Mouse (Mus musculus) stomach, postnatal 0 days (tissue): ENCODE data around the gene Slx4ip.

Experiments
- CTCF ChIP-seq: IDR thresholded peaks from 2 replicates; pipeline ENCODE4 v1.5.1; 2016; ENCODE audit warnings: antibody characterized with exemption, low read depth, mild to moderate bottlenecking, moderate library complexity
- EP300 ChIP-seq: optimal IDR thresholded peaks from 2 replicates; pipeline ENCODE3; 2016; ENCODE audit warnings: antibody characterized with exemption

DNA sequence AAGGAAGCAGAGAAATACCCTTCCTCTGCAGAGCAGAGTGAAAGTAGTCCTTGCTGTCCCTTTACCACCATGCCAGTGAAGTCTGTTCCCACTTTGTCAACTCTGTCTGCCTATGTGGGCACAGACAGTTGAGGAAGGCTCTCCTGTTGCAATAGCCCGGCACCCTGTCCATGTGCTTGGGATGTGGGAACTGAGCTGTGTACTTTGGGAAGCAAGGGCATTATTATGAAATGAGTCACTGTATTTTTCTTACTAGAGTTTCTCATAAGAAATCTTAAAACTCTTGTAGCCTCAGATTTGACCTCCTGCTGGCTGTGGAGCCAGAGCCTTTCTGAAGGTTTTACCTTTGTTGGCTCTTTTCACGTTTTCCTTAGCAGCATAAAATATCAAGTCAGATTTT is 158.3 kb downstream of the Slx4ip start:
- no peak for TF ChIP-seq CTCF
- no peak for TF ChIP-seq EP300
